Mouse (Mus musculus) ES-Bruce4 (cell line): ENCODE measurements at regions not wholly inside any gene's neighbourhood (a gene's known extent, or its start where the extent isn't known, plus 50 kb on each side); places are given as distances from the start of the nearest gene placed in this dataset.

Experiments used
- CTCF ChIP-seq: IDR thresholded peaks from one replicate; pipeline ENCODE4 v1.8.1; 2011; ENCODE audit warnings: low read depth, low read length
- EP300 ChIP-seq: IDR thresholded peaks from 2 replicates; pipeline ENCODE4 v1.6.1; 2011; ENCODE audit warnings: low read depth, low read length; ENCODE audit not compliant: insufficient read depth
- POLR2A ChIP-seq: IDR thresholded peaks from one replicate; pipeline ENCODE4 v1.8.1; 2011; ENCODE audit warnings: low read length; ENCODE audit not compliant: insufficient read depth

- TF ChIP-seq EP300 (no peak), CTCF (no peak), POLR2A (no peak)
Observed at GRCm38 (mm10) chr1:137947900-137948299, 227.6 kb downstream of the Ptprc start.
